Mouse (Mus musculus) stomach, postnatal 0 days (tissue): ENCODE measurements at regions not wholly inside any gene's neighbourhood (a gene's known extent, or its start where the extent isn't known, plus 50 kb on each side); places are given as distances from the start of the nearest gene placed in this dataset.

Experiments used
- CTCF ChIP-seq: IDR thresholded peaks from 2 replicates; pipeline ENCODE4 v1.5.1; 2016; ENCODE audit warnings: antibody characterized with exemption, low read depth, mild to moderate bottlenecking, moderate library complexity
- EP300 ChIP-seq: optimal IDR thresholded peaks from 2 replicates; pipeline ENCODE3; 2016; ENCODE audit warnings: antibody characterized with exemption

- TF ChIP-seq CTCF (no peak), EP300 (no peak)
These were observed 82.5 kb upstream of the Frmd6 start for GRCm38 (mm10) chr12:70742836-70743235.
